Mouse (Mus musculus): ENCODE measurements around the gene BC004004.
"Not testable (repeated sequence)": the region's sequence is repeated elsewhere in the genome, so short reads cannot be mapped to it uniquely, and the experiment has no call there.

BC004004 gene

DNA sequence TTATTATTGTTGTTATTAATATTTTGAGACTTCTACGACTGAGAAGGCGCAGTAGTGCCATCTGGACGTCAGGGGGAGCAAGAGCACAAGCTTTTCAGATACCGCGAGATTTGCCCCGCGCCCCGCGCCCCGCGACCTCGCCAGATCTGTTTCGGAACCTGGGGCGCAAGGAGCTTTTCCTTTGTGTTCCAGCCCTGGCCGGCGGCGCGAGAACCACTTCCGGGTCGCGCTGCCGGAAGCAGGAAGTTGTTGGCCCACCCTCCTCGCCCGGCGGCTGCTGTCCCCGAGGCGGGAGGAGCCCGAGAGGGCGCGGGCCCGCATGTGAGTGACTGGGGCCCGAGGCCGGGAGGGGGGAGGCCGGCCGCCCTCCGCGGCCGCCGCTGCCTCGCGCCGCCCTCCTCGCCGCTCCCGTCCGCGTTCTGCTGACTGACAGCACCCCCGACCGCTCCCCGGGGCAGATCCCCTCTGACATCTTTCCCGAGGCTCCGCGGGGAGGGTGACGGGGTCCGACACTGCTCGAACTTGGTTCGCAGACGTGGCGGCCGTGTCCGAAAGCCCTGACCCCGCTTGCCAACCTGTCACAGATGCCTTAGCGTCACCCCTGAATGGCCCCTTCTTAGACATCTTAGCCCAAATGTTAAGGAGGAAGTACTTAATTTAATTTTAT is at the start of gene BC004004:
Gene BC004004, plus strand, starts transcription at position 107 of the 667 bp plus-strand sequence.
- DNase-seq (ENCODE audit: inconsistent ontology term): peak; percentile 97

DNA sequence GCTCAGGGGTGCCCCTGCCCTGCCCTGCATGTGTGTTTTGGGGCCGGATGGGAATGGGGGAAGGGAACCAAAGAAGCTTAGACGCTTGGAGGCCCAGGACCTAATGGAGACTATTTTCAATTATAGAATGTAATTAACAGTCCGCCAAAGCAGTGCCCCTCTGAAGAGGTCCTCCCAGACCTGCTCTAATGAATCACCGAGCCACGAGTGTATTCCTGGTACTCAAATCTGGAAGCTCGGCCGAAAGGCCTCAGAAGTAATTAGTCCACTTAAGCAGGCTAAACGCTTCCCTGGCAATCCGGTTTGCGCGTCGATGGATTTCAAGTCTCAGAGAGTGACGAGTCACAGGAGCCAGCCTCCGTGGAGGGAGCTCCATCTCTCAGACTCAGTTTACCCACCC is 48.0 kb upstream of the BC004004 start:
- no peak for DNase-seq (ENCODE audit: inconsistent ontology term)

DNA sequence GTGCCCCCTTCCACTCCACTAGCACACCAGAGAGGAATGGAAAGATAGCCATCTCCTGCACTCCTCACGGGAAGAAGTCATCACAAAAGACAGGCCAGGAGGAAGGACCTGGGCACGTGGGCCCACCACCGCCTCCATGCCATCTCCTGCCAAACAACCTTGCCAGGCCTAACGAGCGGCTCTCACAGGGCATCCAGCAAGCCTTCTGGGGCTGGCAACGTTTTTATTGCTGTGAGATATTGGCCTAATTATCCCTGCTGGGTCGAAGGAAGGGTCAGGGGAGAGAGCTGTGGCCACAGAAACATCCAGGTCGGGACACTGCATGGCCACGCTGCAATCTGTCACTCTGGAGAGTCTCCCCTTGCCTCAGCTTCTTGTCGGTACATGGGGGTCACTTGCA is 37.5 kb upstream of the BC004004 start:
- no peak for DNase-seq (ENCODE audit: inconsistent ontology term)

DNA sequence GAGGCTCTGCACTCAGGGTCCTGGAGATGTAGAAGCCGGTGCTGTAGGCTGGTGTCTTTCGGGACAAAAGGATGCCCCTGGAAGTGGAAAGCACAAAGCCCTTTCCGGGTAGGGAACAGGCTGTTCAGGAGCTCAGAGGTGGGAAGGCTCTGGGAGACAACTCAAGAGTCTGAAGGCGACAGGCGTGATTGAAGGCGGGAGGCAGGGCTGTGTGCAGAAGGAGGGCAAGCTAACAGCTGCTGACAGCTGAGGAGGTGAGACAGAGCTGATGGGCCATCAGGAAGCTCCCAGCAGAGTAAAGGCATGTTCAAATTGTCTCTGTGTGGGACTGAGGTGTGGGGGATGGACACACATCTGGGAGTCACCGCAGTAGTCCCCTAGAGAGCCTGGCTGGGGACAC is 32.5 kb upstream of the BC004004 start:
- no peak for DNase-seq (ENCODE audit: inconsistent ontology term)

DNA sequence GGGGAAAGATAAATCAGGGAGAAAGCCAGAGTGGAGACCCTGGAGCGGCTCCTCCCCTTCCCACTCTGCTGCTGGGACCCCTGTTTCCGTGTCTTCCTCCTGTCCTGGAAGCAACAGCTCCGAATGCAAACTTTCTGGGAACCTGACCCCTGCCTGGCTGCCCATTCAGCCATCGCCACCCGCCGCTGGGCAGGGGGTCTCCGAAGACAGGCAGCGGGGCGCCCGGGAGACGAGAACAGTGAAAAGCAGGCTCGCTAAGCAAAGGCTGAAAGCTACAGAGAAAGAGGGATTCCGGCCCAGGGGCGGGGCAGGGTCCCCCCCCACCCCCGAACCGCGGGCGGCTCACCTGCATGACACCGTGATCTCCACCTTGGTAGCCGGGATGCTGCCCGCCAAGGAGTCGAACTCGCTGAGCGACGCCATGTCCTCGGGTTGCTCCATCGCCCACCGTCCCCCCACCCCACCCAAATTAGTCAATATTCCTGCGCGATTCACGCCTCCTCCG is 31.3 kb upstream of the BC004004 start:
- no peak for DNase-seq (ENCODE audit: inconsistent ontology term)

DNA sequence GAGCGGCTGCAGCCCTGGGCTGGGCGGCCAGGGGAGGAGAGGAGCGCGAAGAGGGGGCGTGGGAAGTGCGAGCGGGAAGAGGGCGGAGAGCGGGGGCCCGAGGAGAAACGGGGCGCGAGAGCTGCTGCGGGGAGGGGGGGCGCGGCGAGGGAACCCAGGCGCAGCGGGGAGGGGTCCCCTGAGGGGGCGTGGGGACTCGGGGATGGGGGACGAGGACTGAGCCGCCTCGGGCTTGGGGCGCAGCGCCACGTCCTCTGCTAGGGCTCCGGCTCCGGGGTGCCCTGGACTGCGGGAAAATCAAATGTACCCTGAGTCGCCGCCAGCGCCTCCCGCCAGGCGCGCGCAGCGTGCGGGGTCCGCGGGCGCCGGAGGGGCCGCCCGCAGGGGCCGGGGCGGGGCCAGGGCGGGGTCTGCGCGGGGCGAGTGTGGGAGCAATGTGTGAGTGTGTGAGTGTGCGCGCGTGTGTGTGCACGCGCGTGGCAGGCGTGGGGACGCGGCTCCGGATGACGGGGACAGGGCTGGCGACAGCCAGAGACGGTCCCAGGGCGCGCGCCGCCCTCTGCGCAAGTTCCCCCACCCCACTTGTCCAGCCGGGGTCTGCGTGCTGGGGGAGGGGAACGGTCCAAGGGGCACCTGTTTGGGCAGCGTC is 30.7 kb upstream of the BC004004 start, which contains the start of gene Cpne5:
Gene Cpne5, minus strand, starts transcription at position 396 of the 649 bp plus-strand sequence.
- no peak for DNase-seq (ENCODE audit: inconsistent ontology term)

DNA sequence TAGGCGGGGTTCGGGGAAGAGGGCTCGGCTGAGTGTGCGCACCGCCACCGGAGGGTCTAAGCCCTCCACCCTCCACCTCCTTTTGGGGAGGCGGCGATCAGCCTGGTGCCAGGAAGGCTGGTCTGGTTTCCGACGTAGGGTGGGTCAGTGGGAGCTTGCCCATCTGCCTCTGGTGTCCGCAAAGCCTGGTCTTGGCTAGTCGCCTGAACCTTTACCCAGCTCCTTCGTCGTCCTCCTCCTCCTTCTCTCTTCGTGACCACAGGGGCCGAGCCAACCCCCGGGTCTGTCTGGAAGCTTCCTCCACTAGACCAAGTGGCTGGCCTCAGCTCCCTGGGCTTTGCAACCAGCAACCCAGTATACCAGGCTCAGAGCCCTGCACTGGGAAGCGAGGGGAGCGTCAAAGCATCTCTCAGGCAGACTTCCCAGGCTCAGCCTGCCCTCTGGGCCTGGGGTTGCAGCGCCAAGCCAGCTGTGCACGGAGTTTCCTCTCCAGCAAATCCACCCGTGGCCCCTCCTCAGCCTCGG is 30.1 kb upstream of the BC004004 start:
- DNase-seq (ENCODE audit: inconsistent ontology term): no peak

DNA sequence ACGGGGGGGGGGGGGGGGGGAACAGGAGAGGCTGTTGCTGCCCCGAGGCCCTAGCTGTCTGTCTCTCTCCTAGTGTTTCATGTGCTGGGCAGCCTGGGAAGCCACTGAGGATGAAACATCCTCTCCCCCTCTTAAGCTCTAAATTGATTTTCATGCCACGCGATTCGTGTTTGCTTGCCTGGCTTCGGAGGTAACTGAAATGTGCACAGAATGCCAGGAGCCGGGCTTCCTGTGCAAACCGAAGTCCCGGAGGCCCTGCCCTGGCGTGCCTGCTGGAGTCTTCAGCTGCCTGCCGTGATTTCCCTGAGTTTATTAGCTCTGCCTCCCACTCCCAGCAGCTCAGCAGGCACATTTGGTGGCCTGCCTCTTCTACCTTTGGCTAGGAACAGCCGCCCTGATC is 23.7 kb upstream of the BC004004 start:
- DNase-seq (ENCODE audit: inconsistent ontology term): no peak

DNA sequence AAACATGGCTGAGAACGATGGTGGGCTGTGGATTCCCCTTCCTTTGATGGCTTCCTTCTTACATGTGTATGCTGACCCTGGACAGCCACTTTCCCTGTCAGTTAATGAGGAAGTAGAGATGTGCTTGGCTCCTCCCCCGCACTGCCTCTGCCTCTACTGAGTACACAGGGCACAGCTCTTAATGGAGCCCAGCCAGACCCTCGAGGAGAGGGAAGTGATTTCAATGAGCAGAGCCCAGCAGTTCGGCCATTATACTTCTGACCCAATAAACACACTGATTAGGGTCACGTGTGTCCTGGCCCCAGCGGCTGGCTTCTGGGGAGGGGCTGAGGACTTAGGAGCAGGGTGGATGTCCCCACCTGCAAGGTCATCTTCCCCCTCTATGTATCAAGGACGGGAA is 22.9 kb upstream of the BC004004 start:
- DNase-seq (ENCODE audit: inconsistent ontology term): no peak

DNA sequence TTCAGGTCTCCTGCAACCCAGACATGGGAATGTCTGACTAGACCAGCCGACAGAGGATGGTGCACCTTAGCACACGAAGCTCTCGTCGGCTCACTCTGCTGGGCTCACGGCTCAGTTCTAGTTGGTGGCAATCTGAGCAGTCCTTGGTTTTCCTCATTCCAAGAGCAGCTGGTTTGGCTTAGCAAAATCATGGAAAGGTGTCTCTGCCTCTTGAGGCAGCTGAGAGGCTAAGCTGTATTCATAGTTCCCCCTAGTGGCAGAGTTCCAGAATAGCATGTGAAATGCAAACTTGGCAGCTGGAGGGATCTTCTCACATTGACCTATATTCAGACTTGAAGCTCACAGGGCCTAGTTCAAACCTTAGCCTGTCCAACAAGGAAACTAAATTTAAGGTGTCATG is 22.0 kb upstream of the BC004004 start:
- DNase-seq (ENCODE audit: inconsistent ontology term): peak; percentile 87

DNA sequence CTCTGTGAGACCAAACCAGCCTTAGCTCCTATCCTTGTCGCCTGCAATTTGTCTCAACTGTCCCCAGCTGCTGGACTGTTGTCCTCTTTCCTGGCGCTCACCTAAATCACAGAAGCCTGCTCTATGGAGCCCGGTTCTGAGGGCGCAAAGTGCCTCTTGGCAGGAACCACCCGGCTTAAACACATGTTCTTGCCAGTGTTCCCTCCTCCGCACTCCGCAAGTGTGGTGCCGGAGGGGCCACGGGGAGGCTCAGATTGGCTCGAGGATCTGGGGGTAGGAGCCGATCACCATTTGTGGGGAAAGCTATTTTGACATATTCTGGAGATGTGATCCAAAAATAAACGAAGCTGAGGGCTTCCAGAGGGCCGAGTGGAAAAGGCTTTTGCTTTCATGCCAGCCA is 20.7 kb upstream of the BC004004 start:
- peak; percentile 28 for DNase-seq (ENCODE audit: inconsistent ontology term)

DNA sequence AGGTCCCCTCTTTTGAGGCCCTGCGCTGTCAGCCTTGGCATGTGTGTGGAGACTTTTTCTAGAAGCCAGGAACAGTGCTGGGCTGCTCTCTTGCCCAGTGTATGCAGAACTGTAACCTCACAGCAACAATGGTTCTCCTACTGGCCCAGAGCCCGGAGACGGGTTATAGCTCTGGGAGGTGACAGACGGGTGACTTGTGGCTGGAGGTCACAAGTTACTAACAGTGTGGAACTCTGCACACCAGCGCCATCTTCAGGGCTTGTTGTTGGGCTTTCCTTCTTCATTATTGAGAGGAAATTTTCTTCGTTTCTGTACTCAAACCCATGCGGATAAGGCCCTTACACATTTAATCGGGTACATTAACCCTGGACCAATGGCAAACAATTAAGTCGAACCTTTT is 19.1 kb upstream of the BC004004 start:
- no peak for DNase-seq (ENCODE audit: inconsistent ontology term)

DNA sequence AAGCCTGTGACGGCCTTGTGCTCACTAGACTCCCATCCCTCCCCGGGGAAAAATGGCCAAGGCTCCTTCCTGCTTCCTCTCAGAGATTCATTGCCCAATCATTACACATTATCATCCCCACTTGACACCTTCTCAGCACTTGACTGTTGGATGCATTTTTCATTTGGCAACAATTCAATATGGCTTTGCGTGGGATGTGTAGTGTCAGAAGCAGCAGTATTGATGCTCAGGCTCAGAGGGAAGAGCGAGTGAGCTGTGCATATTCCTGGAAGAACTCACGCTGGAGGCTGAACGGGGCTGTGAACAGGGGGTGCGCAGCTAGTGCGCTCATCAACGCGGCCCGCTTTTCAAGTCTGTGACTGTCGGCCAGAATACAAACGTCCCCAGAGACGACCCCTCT is 17.6 kb upstream of the BC004004 start:
- DNase-seq (ENCODE audit: inconsistent ontology term): not testable (repeated sequence)

DNA sequence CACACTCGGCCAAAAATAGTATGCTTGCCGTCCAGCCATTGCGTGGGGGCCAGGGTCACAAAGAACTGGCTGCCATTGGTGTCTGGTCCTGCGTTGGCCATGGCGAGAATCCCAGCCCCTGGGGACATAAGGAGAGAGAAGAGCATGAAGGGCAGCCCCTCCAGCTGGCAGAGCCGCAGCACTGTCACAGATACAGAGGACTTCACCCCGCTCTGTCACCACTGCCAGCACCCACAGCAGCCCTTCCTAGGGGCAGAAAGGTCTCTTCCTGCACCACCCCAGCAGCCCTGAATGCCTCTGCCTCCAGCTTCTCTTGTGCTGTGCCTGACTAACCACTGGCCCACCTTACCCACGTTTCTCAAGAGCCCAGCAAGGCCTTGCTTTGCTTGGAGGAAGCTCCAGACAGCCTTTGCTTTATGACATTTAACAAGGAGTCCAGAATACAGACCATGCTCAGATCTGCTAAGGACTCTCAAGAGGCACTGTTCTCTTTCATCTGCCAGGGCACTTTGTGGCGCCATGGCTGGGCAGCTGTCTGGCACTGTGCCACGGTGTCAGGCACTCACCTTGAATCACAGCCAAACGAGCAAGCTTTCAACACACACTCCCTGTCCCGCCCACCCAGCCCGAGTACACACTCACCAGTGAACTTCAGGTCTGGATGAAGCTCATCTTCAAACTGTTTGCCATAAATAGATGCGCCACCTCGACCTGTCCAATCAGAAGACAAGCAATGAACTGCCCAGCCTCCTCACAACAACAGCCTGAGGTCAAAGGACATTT is 16.8 kb upstream of the BC004004 start:
- no peak for DNase-seq (ENCODE audit: inconsistent ontology term)

DNA sequence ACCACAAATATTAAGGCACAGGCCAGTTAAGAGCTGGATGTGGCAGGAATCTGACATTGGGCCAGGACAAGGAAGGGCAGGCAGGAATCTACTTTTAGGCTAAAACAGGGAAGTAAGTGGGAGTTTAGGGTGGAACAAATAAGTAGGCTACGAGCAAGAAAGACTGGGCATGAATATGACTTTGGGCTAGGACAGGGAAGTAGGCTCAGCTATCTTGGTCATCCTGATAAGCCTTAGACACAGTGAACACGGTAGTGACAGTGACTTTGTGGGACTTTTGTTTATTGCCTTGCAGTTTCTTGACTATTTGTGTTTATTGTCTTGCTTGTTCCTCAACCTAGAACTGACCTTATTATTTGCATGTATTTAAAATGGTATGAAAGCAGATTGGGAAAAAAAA is 15.4 kb upstream of the BC004004 start:
- DNase-seq (ENCODE audit: inconsistent ontology term): no peak

DNA sequence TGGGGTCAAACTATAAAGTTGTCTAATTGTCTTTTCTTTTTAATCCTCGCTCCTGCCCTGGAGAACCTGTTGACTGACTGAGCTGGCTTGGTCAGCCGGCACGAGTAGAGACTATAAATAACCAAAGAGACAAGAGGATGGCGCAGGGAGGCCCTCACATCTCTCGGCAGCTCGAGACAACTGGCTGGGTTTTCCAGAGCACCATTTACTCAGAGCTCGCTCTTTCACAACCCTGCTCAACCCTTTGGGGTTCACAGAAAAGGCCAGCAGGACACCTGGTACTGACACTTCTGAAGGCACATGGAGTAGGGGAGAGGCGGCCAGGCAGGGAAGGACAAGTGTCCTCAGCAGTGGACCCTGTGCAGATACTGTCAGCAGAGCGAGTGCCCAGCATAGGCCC is 14.9 kb upstream of the BC004004 start:
- DNase-seq (ENCODE audit: inconsistent ontology term): no peak

DNA sequence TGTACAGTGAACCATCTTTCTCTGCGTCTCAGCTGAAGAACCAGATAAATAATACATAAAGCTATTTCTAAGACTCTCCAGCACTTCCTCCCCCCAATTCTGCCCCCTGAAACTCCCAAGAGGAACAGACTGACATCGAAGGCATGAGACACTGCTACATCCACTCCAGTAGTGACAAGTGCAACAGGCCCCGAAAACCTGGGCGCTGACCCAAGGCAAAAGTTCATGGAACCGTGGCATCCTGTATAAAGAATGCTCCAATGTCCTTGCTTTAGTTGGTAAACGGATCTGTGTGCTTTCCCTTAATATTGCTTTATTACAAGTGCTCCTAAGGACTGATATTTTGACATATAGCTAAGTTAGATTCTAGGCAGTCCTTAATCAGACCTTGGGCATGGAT is 13.8 kb upstream of the BC004004 start:
- not testable (repeated sequence) for DNase-seq (ENCODE audit: inconsistent ontology term)

DNA sequence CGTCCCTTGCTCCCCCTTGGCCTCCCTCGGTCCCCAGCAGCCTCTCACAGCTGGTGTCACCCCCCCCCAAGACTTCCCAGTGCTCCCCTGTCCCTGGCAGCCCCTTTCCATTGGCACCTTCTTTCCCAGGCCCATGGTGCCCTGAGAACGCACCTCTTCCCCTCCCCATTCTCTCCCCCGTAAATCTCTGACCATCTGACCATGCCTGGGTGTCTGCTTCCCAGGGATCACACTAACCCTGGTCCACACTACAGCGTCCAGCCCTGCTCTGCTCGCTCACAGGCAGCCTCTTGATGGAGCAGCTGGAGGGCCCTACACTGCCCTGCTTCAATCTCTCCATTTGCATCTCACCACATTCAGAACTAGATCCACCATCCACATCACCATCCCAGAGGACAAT is 12.1 kb upstream of the BC004004 start:
- DNase-seq (ENCODE audit: inconsistent ontology term): no peak

DNA sequence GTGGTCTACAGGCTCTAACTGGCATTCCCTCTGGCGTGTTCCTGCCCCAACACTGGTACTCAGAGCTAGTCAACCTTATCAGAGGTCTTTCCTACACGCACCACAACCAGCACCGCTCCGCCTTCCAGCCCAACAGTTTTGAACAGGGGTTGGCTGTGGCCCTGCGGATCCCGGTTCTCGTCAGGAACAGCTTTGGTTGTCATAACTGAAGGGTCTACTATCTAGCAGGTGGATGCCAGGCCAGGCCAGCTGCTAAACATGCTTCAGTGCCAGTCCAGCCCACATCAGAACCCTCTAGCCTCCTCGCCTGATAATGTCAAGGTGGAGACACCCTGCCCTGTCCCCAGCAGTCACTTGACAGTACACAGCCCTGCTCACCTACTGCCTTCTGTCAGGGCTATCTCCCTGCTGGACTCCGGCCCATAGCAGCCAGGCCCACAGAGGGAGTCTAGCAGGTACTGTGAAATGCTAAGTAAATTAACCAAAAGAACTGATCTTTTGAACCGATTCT is 11.5 kb upstream of the BC004004 start:
- no peak for DNase-seq (ENCODE audit: inconsistent ontology term)

DNA sequence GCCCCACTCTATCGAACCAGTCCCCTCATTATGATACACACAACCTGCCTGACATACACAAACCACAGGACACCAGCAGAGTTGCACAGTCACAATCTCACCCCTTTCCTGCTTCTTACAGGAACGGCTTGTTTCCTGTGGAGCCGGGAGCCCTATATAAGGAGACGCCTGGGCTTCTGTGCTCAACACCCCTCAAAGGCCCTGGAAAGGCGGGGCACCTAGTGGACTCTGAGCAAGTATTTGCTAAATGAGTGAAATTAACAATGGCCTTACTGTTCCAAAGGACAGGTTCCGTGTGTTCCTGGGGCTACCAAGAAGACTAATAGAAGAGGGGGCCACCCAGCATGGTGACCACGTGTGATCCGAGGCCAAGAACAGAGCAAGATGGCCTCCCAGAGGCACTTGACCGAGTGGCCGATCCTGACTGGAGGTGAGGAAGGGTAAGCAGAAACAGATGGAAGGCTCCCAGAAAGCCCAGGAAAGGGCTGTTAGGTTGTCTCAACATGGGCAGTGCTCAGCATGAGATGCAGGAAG is 10.5 kb upstream of the BC004004 start:
- DNase-seq (ENCODE audit: inconsistent ontology term): no peak

DNA sequence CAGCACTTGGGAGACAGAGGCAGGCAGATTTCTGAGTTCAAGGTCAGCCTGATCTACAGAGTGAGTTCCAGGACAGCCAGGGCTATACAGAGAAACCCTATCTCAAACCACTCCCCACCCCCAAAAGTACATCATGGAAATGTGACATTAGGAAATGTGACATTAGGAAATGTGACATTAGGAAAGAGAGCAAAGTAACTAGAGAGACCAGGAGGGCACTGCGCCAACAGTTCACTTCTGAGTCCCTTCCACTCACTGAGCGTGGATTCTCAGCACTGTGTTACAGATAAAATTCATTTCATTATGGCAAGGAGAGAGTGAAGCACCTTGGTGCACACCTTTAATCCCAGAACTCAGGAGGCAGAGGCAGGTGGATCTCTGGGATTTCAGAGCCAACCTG is 9.7 kb upstream of the BC004004 start:
- no peak for DNase-seq (ENCODE audit: inconsistent ontology term)

DNA sequence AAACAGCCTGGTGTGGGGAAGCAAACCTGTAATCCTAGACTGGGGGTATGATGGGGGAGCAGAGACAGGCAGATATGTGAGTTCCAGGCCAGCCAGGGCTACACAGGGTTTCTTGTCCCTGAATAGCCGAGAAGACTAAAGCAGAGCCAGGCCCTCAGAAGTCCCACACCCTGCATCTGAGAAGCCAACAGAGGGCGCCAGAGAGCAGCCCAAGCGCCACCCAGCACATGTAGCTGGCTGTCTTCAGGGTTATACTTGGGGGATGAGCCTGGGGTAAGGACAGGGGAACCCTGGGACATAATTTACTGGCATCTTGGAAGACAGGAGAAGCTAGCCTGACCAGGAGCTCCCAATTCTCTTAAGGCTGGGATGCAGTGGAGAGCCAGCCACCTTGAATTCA is 9.1 kb upstream of the BC004004 start:
- peak; percentile 63 for DNase-seq (ENCODE audit: inconsistent ontology term)

Data from Muller cell, postnatal 12 days (primary cell).